Mouse (Mus musculus): ENCODE results near the gene Ggct.
A peak's percentile ranks its signal among the peaks of the same experiment; 100 is the strongest.

The Ggct gene

DNA sequence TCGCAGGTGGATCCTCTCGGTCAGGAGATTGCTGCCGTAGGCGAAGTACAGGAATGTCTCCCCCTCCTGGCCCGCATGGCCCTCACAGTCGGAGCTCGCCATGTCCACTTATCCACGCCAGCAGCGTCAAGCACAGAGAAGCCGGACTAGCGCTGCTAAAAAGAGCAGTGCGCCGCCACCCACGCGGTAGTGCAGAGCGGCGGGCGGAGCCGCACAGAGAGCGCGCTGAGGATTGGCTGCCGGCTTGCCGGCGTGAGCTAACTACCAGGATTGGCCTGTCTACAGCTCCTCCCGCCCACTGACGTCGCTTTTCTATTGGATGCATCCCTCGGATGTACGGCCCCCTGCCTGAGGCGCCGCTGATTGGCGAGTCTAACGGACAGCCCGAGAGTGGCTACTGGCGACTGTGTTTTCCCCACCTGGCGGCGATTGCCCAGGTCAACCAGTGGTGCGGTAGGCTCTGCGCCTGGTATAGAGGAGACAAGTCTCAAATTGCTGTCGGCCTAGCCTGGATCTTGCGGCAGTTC, at the start of gene Ggct:
Gene Ggct (minus strand): TSS at position 217 of the 527 bp plus-strand sequence.
- DNase-seq: peak; percentile 92 to 93

DNA sequence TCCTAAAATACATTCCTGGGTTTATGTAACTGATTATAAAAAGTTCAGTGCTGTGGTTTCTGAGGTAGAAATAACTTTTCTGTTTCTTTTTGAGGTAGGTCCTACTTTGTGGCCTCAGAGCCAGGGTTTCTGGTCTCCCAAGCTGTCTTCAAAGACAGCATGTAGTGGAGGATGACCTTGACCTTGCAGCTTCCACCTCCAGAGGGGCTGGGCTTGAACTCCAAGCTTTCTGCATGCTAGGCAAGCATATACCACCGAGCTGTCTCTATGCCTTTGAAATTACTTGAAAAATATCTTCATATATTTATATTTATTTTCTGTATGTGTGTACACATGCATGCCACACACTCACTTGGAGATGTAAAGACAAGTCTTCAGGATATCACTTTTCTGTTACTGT, 47.3 kb upstream of the Ggct start:
- no peak for DNase-seq

DNA sequence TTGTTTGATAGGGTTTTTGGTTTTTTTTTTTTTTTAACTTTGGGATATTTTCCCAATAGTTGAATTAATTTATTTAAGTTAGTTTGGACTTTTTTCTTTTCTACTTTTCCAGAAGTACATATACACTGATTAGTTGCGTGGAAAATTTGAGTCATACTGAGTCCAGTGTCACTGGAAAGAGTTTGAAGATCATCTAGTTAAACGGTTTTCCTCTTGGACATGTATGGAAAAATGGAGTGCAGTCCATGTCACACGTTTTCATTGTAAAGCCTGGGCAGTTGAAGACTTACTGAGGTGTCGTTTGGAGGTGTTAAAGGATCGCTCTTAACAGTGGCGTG, 46.7 kb upstream of the Ggct start:
- DNase-seq: no peak

DNA sequence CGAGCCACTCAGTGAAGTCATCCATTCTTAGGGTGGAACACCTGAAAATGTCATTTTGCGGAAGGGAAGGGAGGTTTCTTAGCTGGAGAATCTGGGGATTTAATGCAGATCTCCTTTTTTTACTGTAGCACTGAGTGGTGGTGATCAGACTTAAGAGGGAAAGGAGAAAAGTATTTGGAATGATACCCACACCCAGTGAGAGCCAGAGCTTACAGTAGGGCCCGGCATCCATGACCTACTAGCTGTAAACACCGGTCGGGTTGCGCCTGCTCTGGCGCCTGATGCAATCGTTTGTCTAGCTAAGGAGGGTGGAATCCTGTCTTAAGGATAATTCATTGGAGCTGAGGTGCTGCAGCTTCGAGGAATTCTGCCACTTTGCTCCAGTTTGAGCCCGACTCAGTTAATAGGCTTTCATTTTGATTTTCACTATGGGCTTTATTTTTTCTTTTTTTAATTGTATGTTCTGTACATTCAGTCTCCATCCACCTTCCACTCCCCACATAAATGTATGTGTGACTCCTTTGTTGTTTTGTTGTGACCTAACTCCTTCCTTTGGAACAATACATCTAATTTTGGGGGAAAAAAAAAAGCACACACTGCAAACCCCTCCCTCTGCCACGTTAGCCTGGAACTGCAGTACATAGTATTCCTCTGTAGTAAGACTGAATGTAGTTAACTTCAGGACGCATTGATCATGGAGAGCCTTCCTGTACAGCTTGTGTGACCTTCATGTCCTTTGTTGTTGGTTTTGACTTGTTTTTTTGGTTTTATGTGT, 46.1 kb upstream of the Ggct start:
- peak; percentile 13 to 17 for DNase-seq

DNA sequence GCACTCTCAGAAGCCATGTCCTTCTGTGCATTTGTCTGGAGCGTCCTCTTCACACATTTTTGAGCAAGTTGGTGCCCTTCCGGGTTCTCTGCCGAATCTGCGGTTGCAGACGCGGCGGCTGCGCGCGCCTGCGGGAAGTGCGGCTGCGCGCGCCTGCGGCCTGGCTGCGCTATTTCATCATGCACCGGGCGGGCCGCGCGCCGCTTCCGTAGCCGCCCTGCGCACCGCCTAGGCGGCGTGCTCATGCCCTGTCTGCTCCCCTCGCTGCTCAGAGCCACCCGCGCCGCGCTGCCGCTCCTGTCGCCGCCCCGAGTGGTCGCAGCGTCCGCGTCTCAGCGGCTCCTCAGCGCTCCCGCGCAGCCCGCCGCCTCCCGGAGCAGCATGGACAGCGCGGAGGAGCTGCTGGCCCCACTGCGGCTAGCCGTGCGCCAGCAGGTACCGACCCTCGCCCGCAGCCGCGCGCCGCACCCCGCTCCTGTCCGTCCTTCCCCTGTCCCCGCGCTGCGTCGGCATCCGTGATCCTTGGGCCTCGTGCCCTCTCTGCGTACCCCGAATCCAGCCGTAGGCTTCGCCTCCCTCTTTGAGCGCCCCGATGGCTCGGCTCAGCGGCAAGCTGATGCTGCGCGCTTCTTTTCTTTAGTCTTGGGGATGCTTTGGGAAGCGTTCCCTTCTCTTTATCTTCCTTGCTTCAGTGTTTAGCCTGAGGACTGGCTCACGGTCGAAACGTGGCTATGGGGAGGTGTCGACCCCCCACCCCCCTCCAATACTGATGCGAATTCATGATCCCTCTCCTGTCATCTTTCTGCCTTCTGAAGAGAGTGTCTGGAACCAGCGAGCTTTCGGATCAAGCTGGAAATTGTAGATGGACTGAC, 45.3 kb upstream of the Ggct start, which contains the start of gene Gars:
Gene Gars (plus strand): TSS at position 209 of the 872 bp plus-strand sequence.
- peak; percentile 89 to 91 for DNase-seq

DNA sequence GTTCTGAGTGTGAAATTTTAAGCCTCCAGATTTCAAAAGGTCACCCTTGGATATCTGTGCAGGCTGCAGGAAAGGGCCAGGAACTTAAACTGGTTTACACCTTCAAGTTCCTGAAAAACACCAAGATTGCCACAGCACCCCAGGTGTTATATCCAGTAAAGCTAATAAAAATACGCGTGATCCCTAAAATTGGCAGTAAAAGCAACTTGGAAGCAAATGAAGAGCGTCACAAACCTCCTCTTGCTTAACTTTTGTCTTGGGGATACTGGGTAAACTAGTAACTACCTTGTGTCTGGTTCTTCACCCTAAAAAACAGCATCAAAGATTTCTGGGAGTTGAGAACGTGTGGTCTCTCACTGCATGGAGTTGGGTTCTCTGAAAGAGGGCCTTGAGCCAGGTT, 44.0 kb upstream of the Ggct start:
- DNase-seq: no peak

DNA sequence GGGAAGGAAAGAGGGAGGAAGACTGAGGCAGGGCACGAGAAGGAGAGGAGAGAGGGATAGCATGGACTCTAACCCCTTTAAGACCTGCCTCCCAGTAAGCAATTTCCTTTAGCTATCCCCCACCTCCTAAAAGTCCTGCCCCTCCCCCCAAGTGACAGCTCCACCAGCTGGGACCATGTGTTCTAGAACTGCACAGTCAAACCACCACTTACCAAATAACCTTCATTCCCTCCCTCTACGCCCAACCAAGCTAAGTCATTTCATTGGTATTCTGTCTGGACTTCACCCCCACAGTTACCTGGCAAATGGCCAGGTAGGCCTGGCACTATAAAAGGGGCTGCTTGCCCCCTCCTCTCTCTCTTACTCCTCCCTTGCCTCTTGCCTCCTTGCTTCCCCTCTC, 34.9 kb upstream of the Ggct start:
- DNase-seq: no peak

DNA sequence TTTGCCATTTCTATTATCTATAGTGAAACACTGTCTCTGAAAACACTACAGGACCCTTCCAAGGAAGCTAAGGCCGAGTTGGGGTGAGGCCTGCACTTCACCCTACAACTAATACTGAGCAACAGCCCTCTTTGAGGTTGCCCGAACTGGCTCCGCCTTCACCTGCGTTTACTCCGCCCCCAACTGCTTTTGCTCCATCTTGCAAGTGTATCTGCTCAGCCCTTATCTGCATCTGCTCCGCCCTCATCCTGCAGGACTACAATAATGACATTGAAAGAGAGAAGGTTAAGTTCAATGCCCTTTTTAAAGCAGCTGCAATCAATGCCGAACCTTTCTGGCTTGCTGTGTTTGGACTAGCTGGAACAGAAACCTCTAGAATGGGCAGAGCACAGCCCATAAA, 29.1 kb upstream of the Ggct start:
- DNase-seq: no peak

DNA sequence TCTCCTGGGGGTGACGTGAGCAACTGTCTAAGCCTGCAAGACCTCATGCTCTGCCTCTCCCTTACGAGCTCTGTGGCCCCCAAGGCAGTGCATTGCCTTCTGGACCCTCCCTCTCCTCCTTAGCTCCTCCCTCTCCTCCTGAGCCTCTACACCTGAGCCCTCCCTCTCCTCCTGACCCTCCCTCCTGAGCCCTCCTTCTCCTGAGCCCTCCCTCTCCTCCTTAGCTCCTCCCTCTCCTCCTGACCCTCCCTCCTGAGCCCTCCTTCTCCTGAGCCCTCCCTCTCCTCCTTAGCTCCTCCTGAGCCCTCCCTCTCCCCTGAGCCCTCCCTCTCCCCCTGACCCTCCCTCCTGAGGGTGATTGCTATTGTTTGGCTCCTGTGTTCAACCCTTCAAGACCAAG, 25.7 kb upstream of the Ggct start:
- no peak for DNase-seq

DNA sequence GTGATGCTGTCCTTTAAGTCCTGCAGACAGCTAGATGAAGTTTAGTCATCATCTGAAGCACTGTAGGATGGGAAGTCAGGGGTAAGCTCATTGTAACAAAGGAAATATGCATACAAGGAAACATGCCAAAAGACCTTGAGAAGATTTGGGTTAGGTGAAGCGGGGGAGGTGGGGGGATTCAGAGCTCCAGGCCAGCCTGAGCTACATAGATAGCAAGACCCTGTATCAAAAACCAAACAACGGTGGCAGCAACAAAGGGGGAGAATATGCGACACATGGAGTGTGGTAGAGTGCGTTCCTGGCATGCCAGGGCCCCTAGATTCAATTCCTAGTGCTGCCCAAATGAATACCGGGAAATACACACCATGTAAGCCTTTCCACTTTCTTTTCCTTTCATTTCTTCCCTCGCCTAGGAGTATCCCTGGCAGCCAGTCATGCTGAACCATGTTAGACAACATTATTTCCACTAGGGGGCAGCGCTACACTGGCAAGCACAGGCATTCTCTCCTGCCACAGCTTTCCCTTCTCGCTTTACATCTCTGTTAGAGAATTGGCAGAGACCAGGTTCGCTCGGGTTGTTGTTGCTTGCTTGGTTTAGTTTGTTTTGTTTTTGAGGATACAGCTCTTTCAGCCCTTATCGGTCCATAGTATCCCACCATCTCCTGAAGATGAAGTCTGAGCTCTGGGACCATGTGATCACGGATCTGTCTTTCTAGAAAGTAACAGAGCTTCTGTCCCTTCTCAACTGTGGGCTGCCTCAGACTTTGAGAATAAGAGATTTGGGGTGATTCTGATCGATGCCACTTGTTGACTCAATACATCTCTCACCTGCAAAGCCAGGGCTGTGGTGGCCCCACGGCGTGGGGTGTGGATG, 24.2 kb upstream of the Ggct start:
- peak; percentile 56 for DNase-seq

DNA sequence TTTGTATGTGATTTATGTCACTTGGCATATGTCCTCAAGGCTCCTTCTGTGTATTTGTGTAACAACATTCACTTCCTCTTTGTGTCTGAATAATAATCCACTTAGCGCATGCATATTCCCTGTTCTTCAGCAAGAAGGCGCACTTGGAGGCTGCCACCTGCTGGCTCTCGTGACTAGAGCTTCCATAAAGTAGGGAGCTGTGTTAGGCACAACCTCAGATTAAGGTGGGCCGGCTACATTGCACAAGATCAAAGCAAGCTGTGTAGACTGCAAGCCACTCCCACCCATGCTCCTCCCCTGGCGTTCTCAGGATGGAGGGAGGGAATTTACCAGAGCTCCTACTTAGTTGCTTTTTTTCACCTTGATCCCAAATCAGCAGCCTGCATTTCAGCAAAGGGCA, 23.5 kb upstream of the Ggct start:
- DNase-seq: peak; percentile 28 to 34

DNA sequence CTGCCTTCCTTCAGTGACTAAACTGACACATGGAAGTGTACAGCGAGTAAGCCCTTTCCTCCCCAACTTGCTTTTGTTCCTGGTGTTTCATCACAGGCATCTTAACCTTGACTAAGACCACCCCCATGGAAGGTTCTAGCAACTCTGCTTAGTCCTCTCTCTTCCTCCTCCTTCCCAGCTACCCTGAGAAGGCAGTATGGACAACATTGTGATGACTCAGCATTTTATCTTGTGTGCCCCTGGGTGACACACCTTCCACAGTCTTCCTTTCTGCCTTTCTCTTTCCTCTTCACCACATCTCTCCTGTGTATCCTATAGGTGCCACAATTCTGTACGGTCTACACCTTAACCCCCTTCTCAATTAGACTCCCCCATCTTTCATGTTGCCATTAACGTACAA, 21.4 kb upstream of the Ggct start:
- no peak for DNase-seq

DNA sequence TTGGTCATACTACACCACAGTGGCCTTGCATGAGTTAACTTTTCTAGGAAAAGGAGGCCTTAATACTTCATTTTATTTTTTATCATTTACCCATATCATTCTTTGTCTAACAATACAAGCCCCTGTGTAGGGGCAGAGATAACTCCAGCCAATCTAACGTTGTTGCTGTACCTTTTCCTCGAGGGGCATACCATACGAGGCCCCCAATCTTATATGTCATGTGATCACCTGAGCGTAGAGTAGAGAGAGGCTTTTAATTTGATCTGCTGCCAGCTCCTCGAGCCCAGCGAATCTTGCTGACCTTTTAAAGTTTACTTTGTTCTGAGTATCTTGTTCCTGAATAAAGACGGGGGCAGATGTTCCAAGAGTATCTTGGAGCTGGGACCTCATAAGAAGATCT, 19.8 kb upstream of the Ggct start:
- DNase-seq: no peak

DNA sequence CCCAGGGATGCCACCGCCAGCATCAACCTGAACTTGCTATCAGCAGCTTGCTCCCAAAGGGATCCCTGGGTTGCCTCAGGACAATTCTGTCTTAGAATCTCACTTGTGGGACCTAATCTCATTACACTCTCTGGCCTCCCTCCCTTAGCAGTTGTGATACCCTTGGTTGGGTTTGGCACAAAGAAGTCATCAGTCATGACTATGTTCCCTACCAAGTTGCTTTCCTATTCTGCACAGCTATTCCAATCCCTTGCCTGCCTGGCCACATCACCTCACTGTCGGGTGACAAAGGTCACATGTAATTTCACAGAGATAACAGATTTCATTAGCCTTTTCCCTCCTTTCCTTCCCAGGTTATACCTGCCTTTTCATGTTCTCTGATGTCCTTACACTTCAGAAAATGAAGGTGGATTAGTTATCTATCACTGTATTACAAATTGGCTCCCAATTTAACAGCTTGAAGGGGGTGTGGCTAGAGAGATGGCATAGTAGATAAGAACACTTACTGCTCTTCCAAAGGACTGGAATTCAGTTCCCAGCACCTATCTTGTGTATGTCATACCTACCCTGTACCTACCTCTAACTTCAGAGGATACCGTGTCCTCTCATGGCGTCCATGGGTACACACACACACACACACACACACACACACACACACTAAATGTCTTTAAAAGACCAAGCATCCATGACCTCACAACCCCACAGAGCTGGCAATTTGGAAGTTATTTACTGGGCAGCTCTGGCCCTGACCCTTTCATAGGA, 17.8 kb upstream of the Ggct start:
- no peak for DNase-seq

DNA sequence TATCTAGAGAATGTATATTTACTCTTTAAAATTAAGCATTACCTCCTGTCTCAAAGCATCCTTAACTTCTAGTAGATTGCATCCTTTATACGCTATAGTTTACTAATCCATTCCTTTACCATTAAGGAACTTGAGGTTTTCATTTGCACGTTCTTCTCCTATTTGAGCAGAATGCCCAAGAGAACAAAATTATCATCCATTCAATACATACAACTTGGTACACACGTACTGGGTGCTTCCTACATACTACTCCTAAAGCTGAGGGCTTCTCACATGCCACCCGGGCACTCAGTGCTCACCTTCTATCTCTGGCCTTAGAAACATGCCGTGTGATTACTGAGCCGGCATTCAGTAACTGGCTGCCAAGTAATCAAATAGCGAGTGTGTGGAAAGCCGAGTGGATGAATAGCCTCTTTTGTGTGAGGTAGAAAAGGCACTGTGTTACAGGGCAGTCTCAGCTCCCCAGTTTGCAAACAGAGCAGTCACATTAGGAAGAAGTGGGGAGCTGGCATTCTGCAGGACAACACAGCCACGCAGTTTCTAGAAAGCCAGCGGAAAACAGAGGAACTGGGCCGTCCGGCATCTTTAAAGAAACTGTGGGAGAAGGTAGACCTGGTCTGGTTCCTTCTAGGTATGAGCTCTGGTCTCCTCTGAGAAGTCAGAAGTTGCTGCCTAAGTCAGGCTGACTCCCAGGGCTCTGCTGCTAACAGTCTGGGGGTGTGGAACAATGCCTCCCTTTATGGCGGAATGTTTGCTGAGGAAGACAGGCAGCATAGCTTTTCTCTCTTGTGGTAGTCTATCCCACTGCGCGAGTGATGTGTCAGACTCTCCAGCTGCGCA, 16.9 kb upstream of the Ggct start:
- DNase-seq: no peak

DNA sequence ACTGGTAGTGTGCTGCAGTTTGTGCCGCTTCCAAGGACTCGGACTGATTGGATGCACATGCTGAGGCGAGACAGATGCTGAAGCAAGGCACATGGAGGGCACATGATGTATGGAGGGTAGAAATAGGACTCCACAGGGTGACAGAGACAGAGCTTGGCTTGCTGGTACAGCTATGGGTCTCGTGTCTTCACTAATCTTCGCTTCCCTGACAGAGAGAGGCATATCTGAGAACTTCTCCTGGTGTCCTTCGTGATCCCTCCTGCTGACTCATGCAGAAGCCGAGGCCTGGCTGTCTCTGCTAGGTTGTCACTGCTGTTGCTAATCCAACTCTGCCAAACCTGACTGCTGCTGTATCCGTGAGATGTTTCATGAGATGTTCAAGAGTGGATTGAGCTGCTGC, 15.7 kb upstream of the Ggct start:
- DNase-seq: no peak

DNA sequence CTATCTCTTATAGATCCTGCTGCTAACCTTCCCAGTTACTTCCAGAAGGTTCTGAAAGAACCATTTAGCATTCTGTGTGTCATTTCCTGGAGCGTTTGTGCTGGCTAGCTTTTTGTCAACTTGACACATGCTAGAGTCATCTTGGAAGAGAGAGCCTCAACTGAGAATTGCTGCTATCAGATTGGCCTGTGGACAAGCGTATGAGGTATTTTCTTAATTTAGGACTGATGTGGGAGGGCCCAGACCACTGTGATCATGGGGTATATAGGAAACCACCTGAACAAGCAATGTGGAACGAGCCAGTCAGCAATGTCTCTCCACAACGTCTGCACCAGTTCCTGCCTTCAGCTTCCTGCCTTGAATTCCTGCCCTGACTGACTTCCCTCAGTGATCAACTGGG, 10.8 kb upstream of the Ggct start:
- no peak for DNase-seq

DNA sequence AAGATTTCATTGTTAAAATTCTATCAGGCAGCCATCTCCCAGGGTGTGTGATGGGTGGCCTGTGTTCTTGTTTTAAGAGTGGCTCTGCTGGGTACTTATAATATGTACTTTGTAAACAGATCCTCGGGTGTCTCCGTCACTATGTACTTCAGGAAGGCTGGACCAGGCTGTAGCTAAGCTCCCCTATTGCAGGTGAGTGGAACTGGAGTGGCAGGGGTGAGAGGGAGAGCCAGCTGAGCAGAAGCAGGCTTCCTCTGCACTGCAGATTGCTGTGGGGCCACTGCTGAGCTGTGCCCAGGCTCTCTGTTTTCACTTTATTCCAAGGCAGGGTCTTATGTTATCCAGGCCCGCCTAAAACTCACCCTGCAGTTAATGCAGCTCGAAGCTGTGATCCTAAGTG, 9.7 kb upstream of the Ggct start:
- DNase-seq: no peak

DNA sequence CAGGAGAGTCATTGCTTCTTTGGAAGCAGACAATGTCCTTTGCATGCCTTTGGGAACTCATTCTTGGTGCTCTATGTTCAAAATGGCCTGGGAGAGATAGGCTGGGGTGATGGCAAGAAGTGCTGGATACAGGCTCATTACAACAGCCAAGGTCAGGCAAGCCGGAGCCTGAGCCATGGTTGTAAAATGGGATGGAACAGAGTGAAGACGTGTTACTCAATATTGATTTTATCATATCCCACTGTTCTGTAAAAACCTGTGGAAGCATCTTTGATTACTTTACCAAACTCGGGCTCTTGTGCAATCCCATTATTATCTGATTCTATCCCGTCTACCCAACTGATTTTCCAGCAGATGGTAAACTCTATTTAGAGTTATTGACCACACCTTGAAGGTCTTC, 8.6 kb upstream of the Ggct start:
- DNase-seq: no peak

DNA sequence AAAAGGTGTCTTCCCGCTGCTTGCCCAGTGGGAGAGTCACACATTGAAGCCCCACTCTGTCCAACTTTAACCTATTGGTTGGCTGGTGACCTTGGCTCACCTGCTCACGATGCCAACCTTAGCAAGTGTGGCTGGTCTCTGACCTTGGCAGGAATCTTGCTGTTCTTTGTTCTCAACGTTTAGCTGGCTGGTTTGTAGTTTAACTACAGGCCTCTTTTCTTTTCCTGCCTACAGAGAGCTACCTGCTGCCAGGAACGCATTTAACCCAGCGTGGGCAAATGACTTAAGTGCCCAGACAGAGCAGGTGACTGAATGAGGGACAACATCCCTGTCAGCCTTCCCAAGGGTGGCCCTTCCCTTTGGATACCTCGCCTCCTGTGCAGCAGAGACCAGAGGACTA, 5.0 kb upstream of the Ggct start:
- no peak for DNase-seq

DNA sequence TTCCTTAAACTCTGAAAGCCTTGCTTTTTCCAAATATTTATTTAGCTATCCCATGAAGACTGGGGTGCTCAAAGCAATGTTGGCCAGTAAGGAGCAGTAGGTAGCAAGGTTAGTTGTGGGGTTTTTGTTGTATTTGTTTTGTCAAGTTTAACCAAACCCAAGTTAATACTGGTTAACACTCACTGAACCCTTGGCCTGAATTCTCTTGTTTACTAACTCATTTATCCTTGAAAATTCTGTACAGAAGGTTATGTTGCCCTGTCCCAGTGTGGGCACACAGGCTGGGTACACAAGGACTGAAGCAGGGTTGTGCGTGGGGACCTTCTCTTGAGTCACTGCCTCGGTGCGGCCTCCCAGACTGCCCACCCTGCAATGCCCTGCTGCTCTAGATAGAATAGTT, 3.6 kb upstream of the Ggct start:
- DNase-seq: no peak
